Mouse (Mus musculus): ENCODE measurements around the gene Agrp. TPM values are rescaled to one million over a fixed set of nuclear protein-coding genes. Genes with fewer than 3 reads are reported as not detected.

Agrp gene
- polyA plus RNA-seq, 1 experiment from 2014 or later, result not detected

- Histone ChIP-seq H3K4me3 (no peak overlapping the region), H3K36me3 (no peaks in the 10 kb centered on the region), H3K27me3 (replicated peaks) (peaks cover 22% of the 10 kb centered on the region), H3K27ac (no peak overlapping the region), H3K9ac (no peak overlapping the region), H3K9me3 (replicated peaks) (no peaks in the 10 kb centered on the region), H3K4me2 (peak overlapping the region; percentile 0; the same call in 1 of the 2 replicates), H3K4me1 (peaks cover 17% of the 10 kb centered on the region)
- ATAC-seq, result no peak
- WGBS (ENCODE audit: insufficient replicate concordance), result 66% methylated on average over 18 of the region's 18 CpGs
These were observed 42.5 kb downstream of the Agrp start for GRCm38 (mm10) chr8:105594451-105595242.

- no peaks in the 10 kb centered on the region for H3K36me3 ChIP-seq
- no peak for ATAC-seq
- H3K4me1 ChIP-seq, result peaks cover 17% of the 10 kb centered on the region
- H3K27ac ChIP-seq, result 0 out of 2 replicates have a peak overlapping the region, but pooled peaks have one; percentile 28
- H3K4me3 ChIP-seq, result no peak overlapping the region
- H3K9me3 ChIP-seq (replicated peaks), result no peaks in the 10 kb centered on the region
- H3K4me2 ChIP-seq, result peak overlapping the region; percentile 0; the same call in 1 of the 2 replicates
- WGBS (ENCODE audit: insufficient replicate concordance), result 31% methylated on average over 15 of the region's 15 CpGs
- H3K27me3 ChIP-seq (replicated peaks), result peaks cover 22% of the 10 kb centered on the region
- H3K9ac ChIP-seq, result no peak overlapping the region
These were observed 43.3 kb downstream of the Agrp start for GRCm38 (mm10) chr8:105593859-105594258.

GRCm38 (mm10) chr8:105592431-105592830, 44.8 kb downstream of the Agrp start:
- H3K4me2 ChIP-seq, result no peak overlapping the region
- H3K9ac ChIP-seq, result no peak overlapping the region
- H3K27me3 ChIP-seq (replicated peaks), result peaks cover 22% of the 10 kb centered on the region
- no peak for ATAC-seq
- H3K36me3 ChIP-seq, result no peaks in the 10 kb centered on the region
- H3K9me3 ChIP-seq (replicated peaks), result no peaks in the 10 kb centered on the region
- H3K4me3 ChIP-seq, result no peak overlapping the region
- H3K27ac ChIP-seq, result no peak overlapping the region
- peaks cover 17% of the 10 kb centered on the region for H3K4me1 ChIP-seq
- WGBS (ENCODE audit: insufficient replicate concordance), result 67% methylated on average over 2 of the region's 2 CpGs

- H3K27me3 ChIP-seq (replicated peaks), result 0 out of 2 replicates have a peak, but pooled peaks cover 5% of the 10 kb centered on the region
- ATAC-seq, result no peak
- H3K4me2 ChIP-seq, result no peak overlapping the region
- H3K36me3 ChIP-seq, result no peaks in the 10 kb centered on the region
- no peak overlapping the region for H3K9ac ChIP-seq
- H3K4me1 ChIP-seq, result 0 out of 2 replicates have a peak, but pooled peaks cover under 1% of the 10 kb centered on the region
- no peak overlapping the region for H3K27ac ChIP-seq
- no peak overlapping the region for H3K4me3 ChIP-seq
- H3K9me3 ChIP-seq (replicated peaks), result no peaks in the 10 kb centered on the region
- 35% methylated on average over 3 of the region's 3 CpGs for WGBS (ENCODE audit: insufficient replicate concordance)
These were observed 57.5 kb downstream of the Agrp start for GRCm38 (mm10) chr8:105579719-105580118.

GRCm38 (mm10) chr8:105575538-105575937, 61.7 kb downstream of the Agrp start:
- Histone ChIP-seq H3K27me3 (replicated peaks) (0 out of 2 replicates have a peak, but pooled peaks cover 9% of the 10 kb centered on the region), H3K4me1 (no peaks in the 10 kb centered on the region), H3K9me3 (replicated peaks) (no peaks in the 10 kb centered on the region), H3K9ac (no peak overlapping the region), H3K27ac (no peak overlapping the region), H3K4me3 (no peak overlapping the region), H3K4me2 (no peak overlapping the region), H3K36me3 (no peaks in the 10 kb centered on the region)
- ATAC-seq, result no peak
- 76% methylated on average over 3 of the region's 3 CpGs for WGBS (ENCODE audit: insufficient replicate concordance)

- 0 out of 2 replicates have a peak, but pooled peaks cover 9% of the 10 kb centered on the region for H3K27me3 ChIP-seq (replicated peaks)
- no peak overlapping the region for H3K4me3 ChIP-seq
- H3K9me3 ChIP-seq (replicated peaks), result no peaks in the 10 kb centered on the region
- WGBS (ENCODE audit: insufficient replicate concordance), result 58% methylated on average over 6 of the region's 6 CpGs
- no peak overlapping the region for H3K4me2 ChIP-seq
- no peak overlapping the region for H3K9ac ChIP-seq
- H3K27ac ChIP-seq, result no peak overlapping the region
- H3K36me3 ChIP-seq, result no peaks in the 10 kb centered on the region
- no peaks in the 10 kb centered on the region for H3K4me1 ChIP-seq
- ATAC-seq, result no peak
These were observed 62.5 kb downstream of the Agrp start for GRCm38 (mm10) chr8:105574741-105575140.

GRCm38 (mm10) chr8:105573427-105573826, 63.8 kb downstream of the Agrp start:
- ATAC-seq, result no peak
- Histone ChIP-seq H3K27ac (no peak overlapping the region), H3K36me3 (no peaks in the 10 kb centered on the region), H3K4me3 (no peak overlapping the region), H3K9ac (no peak overlapping the region), H3K27me3 (replicated peaks) (0 out of 2 replicates have a peak, but pooled peaks cover 9% of the 10 kb centered on the region), H3K4me2 (no peak overlapping the region), H3K9me3 (replicated peaks) (no peaks in the 10 kb centered on the region), H3K4me1 (no peaks in the 10 kb centered on the region)

- 74% methylated on average over 9 of the region's 9 CpGs for WGBS (ENCODE audit: insufficient replicate concordance)
- Histone ChIP-seq H3K4me3 (no peak overlapping the region), H3K27ac (no peak overlapping the region), H3K36me3 (no peaks in the 10 kb centered on the region), H3K9ac (no peak overlapping the region), H3K4me1 (peaks cover 7% of the 10 kb centered on the region), H3K9me3 (replicated peaks) (no peaks in the 10 kb centered on the region), H3K4me2 (no peak overlapping the region), H3K27me3 (replicated peaks) (peaks cover 9% of the 10 kb centered on the region; the same call in 1 of the 2 replicates)
- ATAC-seq, result no peak
These were observed 65.4 kb downstream of the Agrp start for GRCm38 (mm10) chr8:105571810-105572209.

GRCm38 (mm10) chr8:105566703-105567595, 70.2 kb downstream of the Agrp start:
- no peaks in the 10 kb centered on the region; the same call in 1 of the 2 replicates for H3K27me3 ChIP-seq (replicated peaks)
- H3K36me3 ChIP-seq, result peaks cover 10% of the 10 kb centered on the region
- no peak for ATAC-seq
- H3K4me2 ChIP-seq, result peak overlapping the region; percentile 87
- H3K4me1 ChIP-seq, result peaks cover 44% of the 10 kb centered on the region
- H3K9ac ChIP-seq, result peak overlapping the region; percentile 70
- 20% methylated on average over 27 of the region's 27 CpGs for WGBS (ENCODE audit: insufficient replicate concordance)
- H3K9me3 ChIP-seq (replicated peaks), result no peaks in the 10 kb centered on the region
- peak overlapping the region; percentile 83 for H3K4me3 ChIP-seq
- H3K27ac ChIP-seq, result peak overlapping the region; percentile 77

- Histone ChIP-seq H3K9ac (peak within 1 kb of the TSS; percentile 95), H3K27ac (peak within 1 kb of the TSS; percentile 86), H3K36me3 (peaks cover 13% of the 10 kb centered on the region), H3K27me3 (replicated peaks) (no peaks in the 10 kb centered on the region; the same call in 1 of the 2 replicates), H3K4me1 (peaks cover 51% of the 10 kb centered on the region), H3K4me3 (peak within 1 kb of the TSS; percentile 83), H3K9me3 (replicated peaks) (no peaks in the 10 kb centered on the region), H3K4me2 (peak within 1 kb of the TSS; percentile 87)
- WGBS (ENCODE audit: insufficient replicate concordance), result 3% methylated on average over 53 of the region's 53 CpGs
- peak; percentile 99 for ATAC-seq
These were observed 71.1 kb downstream of the Agrp start, which contains the start of gene Atp6v0d1 for GRCm38 (mm10) chr8:105565952-105566702. Atp6v0d1 (minus strand) TSS chr8:105566047.

- Histone ChIP-seq H3K27me3 (replicated peaks) (no peaks in the 10 kb centered on the region; the same call in 1 of the 2 replicates), H3K36me3 (peaks cover 13% of the 10 kb centered on the region), H3K4me3 (peak overlapping the region; percentile 83), H3K27ac (peak overlapping the region; percentile 86), H3K9ac (peak overlapping the region; percentile 95), H3K4me1 (peaks cover 51% of the 10 kb centered on the region), H3K4me2 (peak overlapping the region; percentile 87), H3K9me3 (replicated peaks) (no peaks in the 10 kb centered on the region)
- ATAC-seq, result peak; percentile 60
- WGBS (ENCODE audit: insufficient replicate concordance), result 1% methylated on average over 31 of the region's 31 CpGs
These were observed 71.8 kb downstream of the Agrp start for GRCm38 (mm10) chr8:105565401-105565881.
